Mouse (Mus musculus) urinary bladder, postnatal 4 days (tissue): ENCODE results near the gene Galm.

ENCODE experiments used
- DNase-seq, 2 experiments: peaks; one replicate each; pipeline ENCODE4 v3.0.0; 2021 to 2022; ENCODE audit warnings: low spot score in 2 of 2

Galm gene

GRCm38 (mm10) chr17:80128476-80128990 lies 1.3 kb downstream of the Galm start:
- no peak for DNase-seq

DNA sequence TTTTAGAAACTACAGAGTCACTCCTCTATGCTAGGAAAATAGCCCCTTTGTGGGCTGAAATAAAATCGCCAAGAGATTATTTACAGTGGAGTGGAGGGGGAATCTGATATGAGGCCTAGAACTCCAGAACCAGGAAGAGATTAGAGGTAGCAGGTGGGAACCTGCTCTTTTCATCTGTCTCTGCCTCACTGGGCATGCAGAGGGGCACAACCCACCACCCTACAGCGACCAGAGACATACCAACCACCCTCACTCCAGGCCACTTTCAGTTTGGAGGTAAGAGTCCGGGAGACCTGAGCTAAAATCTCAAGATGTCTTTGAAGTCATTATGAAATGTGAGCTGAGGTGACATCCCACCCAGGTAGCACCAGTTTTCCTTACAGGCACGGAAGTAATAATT lies 2.1 kb downstream of the Galm start:
- no peak for DNase-seq

DNA sequence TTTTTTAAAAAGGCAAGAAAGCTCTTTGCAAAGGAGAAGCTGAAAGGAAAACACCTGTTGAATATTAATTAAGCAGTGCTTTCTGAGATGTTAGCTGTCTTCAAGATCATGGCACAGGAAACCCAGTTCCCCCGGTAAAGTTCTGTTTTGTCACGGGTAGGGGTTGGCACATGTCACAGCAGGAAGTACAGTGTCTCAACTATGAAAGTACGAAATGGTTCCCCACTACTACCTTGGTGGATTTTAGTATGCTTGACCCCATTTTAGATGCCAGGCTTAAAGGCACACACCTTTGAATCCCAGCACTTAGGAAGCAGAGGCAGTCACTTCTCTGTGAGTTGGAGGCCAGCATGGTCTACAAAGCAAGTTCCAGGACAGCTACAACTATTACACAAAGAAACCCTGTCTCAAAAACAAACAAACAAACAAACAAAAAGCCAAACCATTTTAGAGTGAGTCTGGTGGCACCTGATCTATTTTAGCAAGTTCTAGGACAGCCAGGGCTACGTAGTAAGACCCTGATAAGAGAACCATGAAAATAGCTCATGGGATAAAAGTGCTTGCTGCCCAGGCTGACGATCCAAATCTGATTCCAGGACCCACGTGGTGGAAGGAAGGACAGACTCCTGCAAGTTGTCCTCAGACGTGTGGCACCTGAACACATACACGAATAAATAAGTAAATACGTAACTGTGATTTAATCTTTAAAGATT lies 3.6 kb downstream of the Galm start:
- DNase-seq = no peak

DNA sequence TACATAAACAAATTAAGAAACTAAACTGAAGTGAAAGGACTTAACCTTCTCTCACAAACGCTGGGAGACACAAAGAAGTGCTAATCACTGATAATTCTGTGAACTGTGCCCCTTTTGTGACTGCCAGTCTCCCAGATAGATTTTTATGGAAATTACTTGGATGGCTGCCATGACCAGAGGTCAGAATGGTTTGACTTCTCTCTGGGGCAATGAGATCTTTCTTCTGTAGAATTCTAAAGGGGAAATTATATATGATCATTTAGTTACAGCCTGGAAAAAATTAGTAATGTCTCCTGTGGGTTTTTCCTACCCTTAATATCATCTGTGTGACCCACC lies 4.1 kb downstream of the Galm start:
- no peak for DNase-seq

GRCm38 (mm10) chr17:80131838-80132237 lies 4.6 kb downstream of the Galm start:
- DNase-seq = no peak

DNA sequence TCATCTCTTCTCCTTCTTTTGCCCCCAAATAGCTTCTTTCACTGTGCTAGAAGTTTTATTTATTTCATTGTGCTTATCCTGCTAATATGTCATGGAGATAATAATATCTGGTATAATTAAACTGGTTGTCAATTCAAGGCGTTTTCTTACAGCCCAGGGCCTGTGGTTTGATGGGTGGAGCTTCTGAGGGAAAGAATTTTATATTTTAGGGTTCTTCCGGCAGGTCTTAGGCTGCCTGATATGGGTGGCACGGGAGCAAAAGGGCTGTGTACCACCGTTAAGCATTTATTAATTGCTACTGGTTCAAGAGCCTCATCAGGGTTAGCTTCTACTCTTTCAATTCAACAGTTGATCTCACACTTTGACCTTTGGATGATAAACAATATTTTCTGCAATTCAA lies 5.2 kb downstream of the Galm start:
- DNase-seq = no peak

DNA sequence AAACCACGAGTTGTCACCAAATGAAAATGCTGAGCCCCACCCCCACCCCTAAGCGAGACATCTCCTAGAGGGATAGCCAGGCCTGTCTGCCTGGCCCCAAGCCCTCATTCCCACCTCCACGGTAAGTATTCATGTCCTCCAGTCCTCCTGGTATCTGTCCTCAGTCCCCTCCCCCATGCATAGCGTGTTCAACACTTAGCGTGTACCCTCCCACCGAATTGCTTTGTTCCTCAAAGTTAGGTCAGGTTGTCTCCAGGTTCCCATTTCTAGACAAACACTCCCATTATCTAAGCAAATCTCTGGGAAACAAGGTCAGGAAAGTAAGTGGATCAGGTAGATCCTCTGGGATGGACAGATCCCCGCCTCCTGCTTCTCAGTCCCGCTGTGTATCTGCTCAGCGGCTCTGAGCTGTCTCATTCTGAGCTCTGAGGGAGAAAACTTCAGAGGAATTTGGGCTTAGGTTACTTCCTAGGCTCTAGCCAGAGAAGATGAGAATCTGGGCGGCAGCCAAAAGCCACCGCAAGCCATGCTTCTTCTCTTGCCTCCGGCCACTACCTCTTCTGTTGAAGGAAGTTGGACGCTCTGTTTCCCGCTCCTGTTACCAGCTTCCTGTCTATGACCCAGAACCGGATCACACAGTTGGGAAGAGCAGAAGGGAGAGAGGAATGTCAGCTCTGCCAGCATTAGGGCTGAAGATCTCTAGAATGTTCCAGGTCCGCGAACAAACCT lies 11.3 kb downstream of the Galm start:
- DNase-seq = no peak

GRCm38 (mm10) chr17:80139753-80140444 lies 12.6 kb downstream of the Galm start:
- DNase-seq = no peak

DNA sequence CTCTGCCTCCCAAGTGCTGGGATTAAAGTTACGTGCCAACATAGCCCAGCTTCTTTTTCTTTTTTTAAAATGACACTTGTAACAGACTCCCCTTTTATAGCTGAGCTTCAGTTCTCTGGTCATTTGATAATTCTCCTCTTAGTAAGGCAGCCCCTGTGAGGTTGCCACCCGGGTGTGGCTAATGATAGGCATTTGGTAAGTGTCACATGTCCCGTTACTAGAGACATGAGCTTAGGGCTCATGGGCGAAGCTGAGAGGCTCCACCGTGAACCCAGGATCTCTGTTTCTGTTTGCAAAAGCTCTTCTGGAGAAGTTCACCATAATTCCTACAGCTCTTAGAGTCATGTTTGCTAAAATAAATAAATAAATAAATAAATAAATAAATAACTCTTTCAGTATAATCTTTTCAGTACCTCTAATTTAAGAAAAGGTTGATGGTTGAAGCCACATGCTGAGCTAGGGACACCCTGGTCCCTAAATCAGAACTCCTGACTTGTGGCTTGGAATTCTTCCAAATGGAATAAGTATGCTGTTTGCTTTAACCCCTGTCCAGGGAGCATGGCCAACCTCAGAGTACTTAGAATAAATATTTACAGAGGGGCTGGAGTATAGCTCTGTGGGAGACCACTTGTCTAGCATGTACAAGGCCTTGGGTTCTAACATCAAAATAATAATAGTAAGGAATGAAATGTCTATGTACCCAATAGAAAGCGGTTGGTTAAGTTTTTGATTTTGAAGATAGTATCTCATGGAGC lies 16.4 kb downstream of the Galm start:
- DNase-seq = no peak

GRCm38 (mm10) chr17:80145210-80145609 lies 17.9 kb downstream of the Galm start:
- DNase-seq = no peak

DNA sequence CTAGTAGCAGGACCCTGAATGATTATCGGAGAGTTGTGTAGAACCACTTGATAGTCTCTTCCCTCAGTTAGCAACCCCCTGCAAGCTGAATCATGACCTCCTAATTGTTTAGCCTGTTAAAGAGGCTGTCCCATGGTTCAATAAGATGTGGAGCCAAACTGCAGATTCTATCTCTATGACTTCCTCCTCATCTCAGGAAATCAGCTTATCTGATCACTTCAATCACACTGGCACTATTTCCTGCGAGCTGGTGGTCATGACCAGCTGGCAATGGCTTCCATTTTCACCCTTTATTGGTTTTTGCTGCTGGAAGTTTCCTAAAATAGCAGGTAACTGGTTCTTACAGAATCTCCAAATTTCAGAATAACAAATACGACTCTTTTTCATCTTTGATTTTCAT lies 18.5 kb downstream of the Galm start:
- DNase-seq = no peak

DNA sequence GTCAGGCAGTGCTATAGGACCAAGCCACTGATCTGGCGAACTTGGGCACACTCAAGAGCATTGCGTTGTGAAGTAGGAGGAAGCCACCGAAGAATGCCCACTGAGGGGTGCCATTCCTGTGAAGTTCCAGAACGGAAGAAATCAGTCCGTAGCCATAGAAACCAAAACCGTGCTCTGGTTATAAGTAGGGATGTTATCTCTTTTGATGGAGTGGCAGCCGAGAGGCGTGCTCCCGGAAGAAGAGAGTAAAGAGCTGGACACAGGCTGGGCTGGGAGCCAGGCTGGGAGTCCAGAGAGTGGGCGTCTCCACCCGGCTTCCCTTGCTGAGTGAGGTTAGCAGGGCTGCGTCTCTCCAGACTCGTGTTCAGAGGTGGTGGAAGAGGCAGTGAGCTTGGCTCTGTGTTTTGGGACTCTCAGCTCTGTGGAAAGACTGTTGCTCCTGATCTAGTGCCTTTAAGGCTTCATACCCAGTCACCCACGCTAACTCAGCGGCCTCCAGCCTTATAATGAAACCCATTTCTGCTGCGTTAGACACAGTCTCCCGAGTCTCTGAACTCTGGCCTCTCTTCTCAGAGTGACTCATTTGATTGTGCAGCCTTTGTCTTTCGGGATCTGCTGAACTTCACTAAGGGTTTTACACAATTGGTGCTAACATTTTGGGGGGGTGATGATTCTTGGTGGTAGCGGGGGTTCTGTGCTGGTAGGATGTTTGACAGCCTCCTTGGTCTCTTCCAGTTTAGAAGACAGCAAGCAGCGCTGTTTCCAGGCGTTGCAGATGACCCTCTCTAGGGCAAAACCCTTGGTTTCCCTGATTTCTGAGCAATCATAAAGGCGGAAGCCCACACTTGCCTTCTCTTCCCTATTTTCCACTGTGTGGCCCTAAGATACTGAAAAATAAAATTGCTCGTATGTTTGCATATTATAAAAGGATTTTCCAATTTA lies 21.1 kb downstream of the Galm start:
- DNase-seq = peak; percentile 66 to 82

DNA sequence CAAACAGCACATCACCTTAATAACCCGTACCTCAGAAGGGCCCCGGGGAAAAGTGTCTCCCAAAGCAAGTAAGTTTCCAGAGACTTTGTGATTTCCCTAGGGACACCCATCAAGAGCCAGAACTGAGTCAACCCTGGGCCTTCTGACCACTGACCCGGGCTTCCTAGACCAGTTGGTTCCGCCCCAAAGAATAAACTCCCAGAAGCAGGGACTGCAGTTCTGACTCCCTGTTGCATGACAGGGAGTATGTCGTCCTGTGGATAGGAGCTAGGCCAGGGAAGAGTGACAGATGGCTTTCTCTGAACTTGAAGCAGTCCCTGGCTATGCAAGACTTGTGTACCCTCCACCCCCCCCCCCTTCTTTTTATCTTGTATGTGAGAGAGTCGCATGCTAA lies 21.7 kb downstream of the Galm start:
- DNase-seq = no peak

DNA sequence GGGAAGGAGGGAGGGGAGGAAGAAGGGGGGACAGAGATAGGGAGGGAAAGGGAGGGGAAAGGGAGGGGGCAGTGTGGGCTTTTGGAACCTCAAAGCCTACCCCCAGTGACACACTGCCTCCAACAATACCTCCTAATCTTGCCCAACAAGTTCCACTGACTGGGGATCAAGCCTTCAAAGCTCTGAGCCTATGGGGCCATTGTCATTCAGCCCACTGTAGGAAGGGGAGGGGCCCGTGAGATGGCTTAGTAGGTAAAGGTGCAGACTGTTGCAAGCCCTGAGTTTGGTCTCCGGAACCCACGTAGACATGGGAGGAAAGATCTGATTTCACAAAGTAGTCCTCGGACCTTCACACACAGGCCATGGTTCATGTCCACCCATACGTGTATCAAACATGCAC lies 24.1 kb downstream of the Galm start:
- no peak for DNase-seq

DNA sequence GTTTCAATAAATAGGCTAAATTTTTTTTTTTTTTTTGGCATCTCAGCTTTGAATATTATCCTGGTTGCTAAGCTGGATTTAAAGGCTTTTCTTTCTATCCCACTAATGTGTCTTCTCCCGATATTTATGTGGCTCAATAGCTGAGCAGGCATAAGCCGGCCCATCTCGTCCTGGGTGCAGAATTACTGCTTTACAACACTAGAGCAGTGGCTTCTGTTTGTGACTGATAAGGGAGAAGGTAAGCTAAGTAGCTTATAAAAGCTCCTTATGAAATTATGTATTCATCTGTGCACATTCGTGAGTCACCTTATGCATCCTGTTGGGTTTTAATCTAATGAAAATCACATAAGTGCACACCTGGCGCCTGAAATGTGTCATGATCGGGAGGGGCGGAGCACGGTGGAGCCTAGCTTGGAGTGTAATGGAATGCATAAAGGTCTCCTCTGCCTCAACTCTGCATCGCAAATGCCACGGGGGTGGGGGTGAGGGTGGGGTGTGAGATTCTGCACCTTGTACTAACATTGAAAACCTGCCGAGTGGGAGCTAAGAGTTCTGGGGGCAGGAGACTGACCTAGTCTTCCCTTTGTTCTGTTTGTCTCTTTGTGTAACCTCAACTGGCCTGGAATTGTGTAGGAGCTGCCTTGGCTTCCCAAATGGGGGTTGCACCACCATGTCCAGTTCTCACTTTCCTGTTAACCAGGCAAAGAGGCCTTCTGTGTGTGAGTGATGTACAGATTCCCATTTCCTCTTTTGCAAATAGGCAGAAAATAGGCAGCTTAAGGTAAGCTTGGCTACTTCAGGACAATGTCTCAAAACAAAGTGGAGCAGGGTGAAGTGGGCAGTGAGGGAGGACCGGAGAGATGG lies 25.7 kb downstream of the Galm start:
- no peak for DNase-seq

- no peak for DNase-seq
Observed at GRCm38 (mm10) chr17:80153631-80154030, 26.4 kb downstream of the Galm start.

GRCm38 (mm10) chr17:80156905-80157304 lies 29.6 kb downstream of the Galm start:
- no peak for DNase-seq

GRCm38 (mm10) chr17:80157489-80157888 lies 30.2 kb downstream of the Galm start:
- DNase-seq = no peak

GRCm38 (mm10) chr17:80160454-80160853 lies 33.2 kb downstream of the Galm start:
- peak; percentile 73 for DNase-seq

GRCm38 (mm10) chr17:80163991-80164390 lies 36.7 kb downstream of the Galm start:
- DNase-seq = no peak
